Comparison of ENCODE assay signal across 8 mouse cellular contexts in genomic region chr10:68445876-68446796, GRCm38 (mm10).
DNase-seq lines count a peak whose midpoint lies in the region; ATAC-seq and TF ChIP-seq lines count a peak whose summit lies in the region.

No protein-coding gene starts in this region.

- H3K36me3 ChIP-seq in heart, adult 2 months (ENCODE audit: control insufficient read depth, insufficient read depth, low read length), result peaks cover 10% of the 10 kb centered on the region
- no peaks in the 10 kb centered on the region for H3K36me3 ChIP-seq in heart, embryonic 13.5 days
- H3K36me3 ChIP-seq in limb, embryonic 12.5 days, result no peaks in the 10 kb centered on the region
- H3K36me3 ChIP-seq in neural tube, embryonic 15.5 days, result no peaks in the 10 kb centered on the region
- no peaks in the 10 kb centered on the region for H3K36me3 ChIP-seq in midbrain, embryonic 15.5 days (replicated peaks)

- H3K9me3 ChIP-seq in heart, embryonic 13.5 days, result no peaks in the 10 kb centered on the region
- no peaks in the 10 kb centered on the region for H3K9me3 ChIP-seq in limb, embryonic 12.5 days
- H3K9me3 ChIP-seq in neural tube, embryonic 15.5 days (replicated peaks), result no peaks in the 10 kb centered on the region
- no peaks in the 10 kb centered on the region for H3K9me3 ChIP-seq in midbrain, embryonic 15.5 days

- H3K79me2 ChIP-seq in heart, adult 2 months (replicated peaks; ENCODE audit: control insufficient read depth, insufficient read depth, low read length), result no peaks in the 10 kb centered on the region

- no peak for DNase-seq in heart, adult 2 months
- no peak for DNase-seq in heart, postnatal 14 days
- DNase-seq in left cerebral cortex, postnatal 14 days (ENCODE audit: low spot score in 2 of 2), result no peak
- no peak for DNase-seq in urinary bladder, postnatal 14 days (ENCODE audit: low spot score)

- peak overlapping the region; percentile 35 for H3K4me2 ChIP-seq in heart, embryonic 13.5 days
- peak overlapping the region; percentile 11 for H3K4me2 ChIP-seq in limb, embryonic 12.5 days
- H3K4me2 ChIP-seq in neural tube, embryonic 15.5 days, result no peak overlapping the region
- H3K4me2 ChIP-seq in midbrain, embryonic 15.5 days, result no peak overlapping the region

- H3K4me3 ChIP-seq in heart, adult 2 months, result no peak overlapping the region
- no peak overlapping the region for H3K4me3 ChIP-seq in heart, embryonic 13.5 days
- no peak overlapping the region for H3K4me3 ChIP-seq in limb, embryonic 12.5 days (replicated peaks)
- no peak overlapping the region for H3K4me3 ChIP-seq in neural tube, embryonic 15.5 days (replicated peaks)
- no peak overlapping the region for H3K4me3 ChIP-seq in midbrain, embryonic 15.5 days

- TF ChIP-seq CTCF in heart, adult 2 months (IDR thresholded peaks at IDR 0.05), result peak; percentile 26; the same call in 1 of the 2 replicates

- no peak for TF ChIP-seq EP300 in heart, adult 2 months (IDR thresholded peaks at IDR 0.05; ENCODE audit: insufficient read depth, low read depth, low read length)

- no peak; the same call in 1 of the 2 replicates for ATAC-seq in heart, embryonic 13.5 days (ENCODE audit: extremely low read depth, insufficient number of reproducible peaks, low FRiP score, low TSS enrichment)
- ATAC-seq in limb, embryonic 12.5 days (ENCODE audit: insufficient number of reproducible peaks, insufficient read depth, low FRiP score, low TSS enrichment, low read depth), result no peak
- ATAC-seq in neural tube, embryonic 15.5 days (ENCODE audit: low FRiP score), result no peak
- ATAC-seq in midbrain, embryonic 15.5 days (replicated peaks), result no peak

- intact Hi-C loops in heart, adult 2 months (cut with DNase I), result no loop called here
- intact Hi-C loops in heart, postnatal 14 days (cut with DNase I), result loop anchor here (5.0 kb wide), 1 partner anchor 89 kb away; no protein-coding TSS in a partner anchor
- intact Hi-C loops in left cerebral cortex, postnatal 14 days (cut with DNase I), result no loop called here

- TF ChIP-seq POLR2A in heart, adult 2 months (IDR thresholded peaks at IDR 0.05; ENCODE audit: insufficient read depth, low read depth, low read length), result no peak

- peak overlapping the region; percentile 58 for H3K27ac ChIP-seq in heart, adult 2 months
- H3K27ac ChIP-seq in heart, embryonic 13.5 days (replicated peaks), result peak overlapping the region; percentile 87
- H3K27ac ChIP-seq in limb, embryonic 12.5 days, result peak overlapping the region; percentile 76
- peak overlapping the region; percentile 39; the same call in 1 of the 2 replicates for H3K27ac ChIP-seq in neural tube, embryonic 15.5 days (replicated peaks)
- H3K27ac ChIP-seq in midbrain, embryonic 15.5 days, result no peak overlapping the region

- no peak overlapping the region for H3K9ac ChIP-seq in heart, adult 2 months (ENCODE audit: low read depth, low read length)
- 0 out of 2 replicates have a peak overlapping the region, but pooled peaks have one; percentile 9 for H3K9ac ChIP-seq in heart, embryonic 13.5 days
- H3K9ac ChIP-seq in limb, embryonic 12.5 days (replicated peaks), result no peak overlapping the region
- no peak overlapping the region for H3K9ac ChIP-seq in neural tube, embryonic 15.5 days (replicated peaks)
- no peak overlapping the region for H3K9ac ChIP-seq in midbrain, embryonic 15.5 days

- no peaks in the 10 kb centered on the region for H3K27me3 ChIP-seq in heart, adult 2 months (ENCODE audit: control insufficient read depth, insufficient read depth, low read length)
- H3K27me3 ChIP-seq in heart, embryonic 13.5 days (replicated peaks), result no peaks in the 10 kb centered on the region
- no peaks in the 10 kb centered on the region for H3K27me3 ChIP-seq in limb, embryonic 12.5 days
- no peaks in the 10 kb centered on the region for H3K27me3 ChIP-seq in neural tube, embryonic 15.5 days (replicated peaks)
- no peaks in the 10 kb centered on the region for H3K27me3 ChIP-seq in midbrain, embryonic 15.5 days (replicated peaks)

- 13% methylated on average over 15 of the region's 15 CpGs for WGBS in heart, adult 2 months
- 29% methylated on average over 15 of the region's 15 CpGs for WGBS in heart, embryonic 13.5 days
- WGBS in limb, embryonic 12.5 days, result 24% methylated on average over 15 of the region's 15 CpGs
- WGBS in neural tube, embryonic 15.5 days, result 50% methylated on average over 15 of the region's 15 CpGs
- 69% methylated on average over 15 of the region's 15 CpGs for WGBS in midbrain, embryonic 15.5 days

- peaks cover 4% of the 10 kb centered on the region for H3K4me1 ChIP-seq in heart, adult 2 months (ENCODE audit: control insufficient read depth, insufficient read depth, low read length)
- H3K4me1 ChIP-seq in heart, embryonic 13.5 days, result peaks cover 28% of the 10 kb centered on the region
- H3K4me1 ChIP-seq in limb, embryonic 12.5 days (replicated peaks), result peaks cover 42% of the 10 kb centered on the region
- peaks cover 9% of the 10 kb centered on the region for H3K4me1 ChIP-seq in neural tube, embryonic 15.5 days
- peaks cover 2% of the 10 kb centered on the region; the same call in 1 of the 2 replicates for H3K4me1 ChIP-seq in midbrain, embryonic 15.5 days

Comparison
In these comparisons a context has a peak if more than half of its experiments do, and no peak if none do; other contexts are left out.
1. H3K4me2 ChIP-seq: peak in heart, embryonic 13.5 days (single experiment) and limb, embryonic 12.5 days (single experiment); none in neural tube, embryonic 15.5 days (single experiment) and midbrain, embryonic 15.5 days (single experiment).